Mouse (Mus musculus): ENCODE data around the gene Itprip. TPM values are rescaled to one million over a fixed set of nuclear protein-coding genes. Genes with fewer than 3 reads are reported as not detected.
"Not testable (repeated sequence)": the region's sequence is repeated elsewhere in the genome, so short reads cannot be mapped to it uniquely, and the experiment has no call there.

Itprip gene
- polyA plus RNA-seq, 1 experiment: 14.9 TPM

DNA sequence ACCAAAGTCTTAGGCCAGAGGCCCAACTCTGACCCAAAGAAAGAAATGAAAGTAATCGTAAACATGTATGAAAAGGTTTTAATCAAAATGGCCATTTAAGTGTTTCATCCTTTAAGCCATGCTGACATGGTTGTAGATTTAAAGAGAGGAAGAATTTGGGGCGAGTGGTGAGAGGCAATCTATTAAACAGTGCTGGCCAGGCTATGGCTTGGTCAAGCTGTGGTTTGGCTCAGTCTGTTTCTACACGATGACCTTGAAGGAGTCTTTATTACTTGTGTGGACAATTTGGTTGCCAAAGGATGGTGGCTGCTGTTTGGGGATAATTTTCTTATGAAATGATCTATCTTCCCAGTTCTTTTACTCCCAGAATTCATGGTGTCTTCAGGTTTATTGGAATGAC is 66.0 kb downstream of the Itprip start:
- no peak overlapping the region for H3K4me3 ChIP-seq (replicated peaks; ENCODE audit: control insufficient read depth, low read depth, low read length)
- no peak overlapping the region for H3K27ac ChIP-seq (ENCODE audit: control insufficient read depth, insufficient read depth, low read depth, low read length, poor library complexity)
- TF ChIP-seq POLR2A (IDR thresholded peaks at IDR 0.05; ENCODE audit: borderline replicate concordance, control insufficient read depth, low read depth, low read length) (no peak), CTCF (IDR thresholded peaks at IDR 0.05; ENCODE audit: control insufficient read depth, insufficient read depth, low read length) (no peak)
- 74% methylated on average over 3 of the region's 3 CpGs for WGBS
- no peaks in the 10 kb centered on the region; the same call in 1 of the 2 replicates for H3K4me1 ChIP-seq (ENCODE audit: control insufficient read depth, insufficient read depth, low read length)

DNA sequence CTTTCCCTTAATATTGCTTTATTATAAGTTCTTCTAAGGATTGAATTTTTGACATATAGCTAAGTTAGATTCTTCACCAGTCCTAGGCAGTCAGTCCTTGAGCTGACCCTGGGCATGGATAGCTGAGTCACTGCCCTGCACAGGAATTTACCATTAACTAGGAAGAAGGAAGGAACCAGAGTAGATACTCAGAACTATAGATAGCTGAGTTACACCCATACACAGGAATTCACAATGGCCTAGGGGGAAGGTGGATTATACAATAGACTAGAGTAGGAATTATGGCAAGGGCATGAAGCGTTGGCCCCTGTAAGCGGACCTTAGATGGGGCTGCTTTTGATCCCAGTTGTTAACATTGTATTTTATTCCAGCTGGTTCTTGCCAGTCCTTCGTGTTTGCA is 67.0 kb downstream of the Itprip start:
- not testable (repeated sequence) for H3K27ac ChIP-seq (ENCODE audit: control insufficient read depth, insufficient read depth, low read depth, low read length, poor library complexity); H3K4me3 ChIP-seq (replicated peaks; ENCODE audit: control insufficient read depth, low read depth, low read length); H3K4me1 ChIP-seq (ENCODE audit: control insufficient read depth, insufficient read depth, low read length)
- 74% methylated on average over 3 of the region's 3 CpGs for WGBS

GRCm38 (mm10) chr19:47849735-47850134 is 69.4 kb downstream of the Itprip start:
- Histone ChIP-seq H3K4me1 (ENCODE audit: control insufficient read depth, insufficient read depth, low read length) (no peaks in the 10 kb centered on the region; the same call in 1 of the 2 replicates), H3K27ac (ENCODE audit: control insufficient read depth, insufficient read depth, low read depth, low read length, poor library complexity) (no peak overlapping the region), H3K4me3 (replicated peaks; ENCODE audit: control insufficient read depth, low read depth, low read length) (no peak overlapping the region)
- TF ChIP-seq CTCF (IDR thresholded peaks at IDR 0.05; ENCODE audit: control insufficient read depth, insufficient read depth, low read length) (no peak), POLR2A (IDR thresholded peaks at IDR 0.05; ENCODE audit: borderline replicate concordance, control insufficient read depth, low read depth, low read length) (no peak)
- 83% methylated on average over 3 of the region's 3 CpGs for WGBS

Other genes starting within 250 kb of the Itprip start
- gene Col17a1, start 227.2 kb downstream of the Itprip start, polyA plus RNA-seq (2011; ENCODE audit: insufficient read depth, insufficient read length, low replicate concordance, missing spikeins): not detected in 2 replicates
- gene Sfr1, start 187.6 kb downstream of the Itprip start, polyA plus RNA-seq (2011; ENCODE audit: insufficient read depth, insufficient read length, low replicate concordance, missing spikeins): 35.6 and 53.0 TPM in 2 replicates
- gene Gsto1, start 64.3 kb downstream of the Itprip start, polyA plus RNA-seq (2011; ENCODE audit: insufficient read depth, insufficient read length, low replicate concordance, missing spikeins): 24.8 and 34.2 TPM in 2 replicates
- 2.0 TPM in 1 of 2 replicates, not detected in the other for gene Gsto2, start 53.8 kb downstream of the Itprip start, polyA plus RNA-seq (2011; ENCODE audit: insufficient read depth, insufficient read length, low replicate concordance, missing spikeins)
- not detected in 2 replicates for gene Cfap43, start within 50 bp of the Itprip start, polyA plus RNA-seq (2011; ENCODE audit: insufficient read depth, insufficient read length, low replicate concordance, missing spikeins)
- gene Cfap58, start 18.4 kb upstream of the Itprip start, polyA plus RNA-seq (2011; ENCODE audit: insufficient read depth, insufficient read length, low replicate concordance, missing spikeins): not detected in 2 replicates